Mouse (Mus musculus) lung, postnatal 0 days (tissue): ENCODE measurements at regions not wholly inside any gene's neighbourhood (a gene's known extent, or its start where the extent isn't known, plus 50 kb on each side); places are given as distances from the start of the nearest gene placed in this dataset.

Experiments used
- CTCF ChIP-seq: IDR thresholded peaks from 2 replicates; pipeline ENCODE4 v1.5.1; 2016; ENCODE audit warnings: antibody characterized with exemption, mild to moderate bottlenecking
- EP300 ChIP-seq: IDR thresholded peaks from 2 replicates; pipeline ENCODE4 v1.6.1; 2016; ENCODE audit warnings: antibody characterized with exemption, mild to moderate bottlenecking, control low read depth

GRCm38 (mm10) chr13:98578426-98579066, 58.7 kb downstream of the Tmem174 start:
- no peak for TF ChIP-seq CTCF
- no peak for TF ChIP-seq EP300
